Comparison of ENCODE assay signal across 9 mouse cellular contexts in the genomic region with DNA sequence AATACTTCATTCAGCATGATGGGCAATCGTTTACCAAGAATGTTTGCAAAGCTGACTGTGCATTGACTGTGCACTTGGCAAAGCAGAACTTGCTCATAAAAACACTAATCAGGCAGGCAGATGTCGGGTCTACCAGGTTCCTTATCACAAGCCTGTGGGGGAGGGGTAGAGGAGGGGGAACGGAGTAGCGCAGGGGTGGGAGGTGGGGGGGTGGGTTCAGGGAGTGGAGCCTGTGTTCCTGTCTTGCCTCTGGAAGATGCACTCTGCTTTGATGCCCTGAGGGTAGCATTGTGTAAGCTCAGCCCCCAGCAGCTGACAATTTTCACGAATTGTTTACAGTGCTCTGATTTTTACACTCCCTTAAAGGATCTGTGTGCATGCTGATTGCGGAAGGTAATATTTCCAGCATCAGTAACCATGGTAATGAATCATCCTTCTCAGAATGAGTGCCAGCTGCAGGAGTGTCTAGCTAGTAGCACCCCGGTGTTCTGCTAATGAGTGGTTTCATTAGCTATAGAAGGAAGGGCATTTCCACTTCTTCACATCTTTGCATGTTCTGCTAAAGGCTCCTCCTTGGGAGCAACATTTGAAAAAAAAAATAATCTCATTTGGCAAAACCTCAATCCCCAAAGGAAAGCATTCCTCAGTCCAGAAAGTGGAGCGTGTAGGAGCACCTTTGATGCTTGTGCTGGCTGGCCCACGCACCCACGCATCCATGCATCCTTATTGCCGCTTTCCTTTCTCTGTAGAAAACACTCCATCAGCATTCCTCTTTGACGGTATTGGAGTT. TPM values are rescaled to one million over a fixed set of nuclear protein-coding genes. Genes with fewer than 3 reads are reported as not detected.
DNase-seq lines count a peak whose midpoint lies in the region; ATAC-seq and TF ChIP-seq lines count a peak whose summit lies in the region.
"Had no signal": no experiment of that assay in that cellular context is flagged by ENCODE, and none has a peak within 500 bp of the region (broad histone marks: within the 10 kb centered on the region; RNA-seq: fewer than 3 reads in every experiment).

No protein-coding gene starts in this region.

- 0 out of 2 replicates have a peak, but pooled peaks cover 3% of the 10 kb centered on the region for H3K4me1 ChIP-seq in kidney, postnatal 0 days (replicated peaks; ENCODE audit: insufficient read depth, low read length)
- H3K4me1 ChIP-seq in hindbrain, postnatal 0 days (ENCODE audit: insufficient read depth, low read length): peaks cover 10% of the 10 kb centered on the region
- peaks cover 19% of the 10 kb centered on the region for H3K4me1 ChIP-seq in neural tube, embryonic 12.5 days

- WGBS in kidney, postnatal 0 days: 14% methylated on average over 12 of the region's 12 CpGs
- 8% methylated on average over 12 of the region's 12 CpGs for WGBS in hindbrain, postnatal 0 days
- 30% methylated on average over 12 of the region's 12 CpGs for WGBS in neural tube, embryonic 12.5 days

- peak; percentile 35 for DNase-seq in kidney, postnatal 0 days (ENCODE audit: low spot score)
- no peak for DNase-seq in kidney, adult 9 months
- DNase-seq in cerebellum, postnatal 25 days: peak; percentile 38 to 43
- DNase-seq in hindbrain, postnatal 0 days (ENCODE audit: low spot score): peak; percentile 79
- no peak for DNase-seq in adrenal gland, postnatal 14 days
- DNase-seq in kidney, postnatal 25 days: no peak

- no peak overlapping the region for H3K4me3 ChIP-seq in kidney, postnatal 0 days (replicated peaks; ENCODE audit: low read depth, low read length)
- peak overlapping the region; percentile 11; the same call in 1 of the 2 replicates for H3K4me3 ChIP-seq in hindbrain, postnatal 0 days (ENCODE audit: low read length)
- H3K4me3 ChIP-seq in neural tube, embryonic 12.5 days: no peak overlapping the region

- ATAC-seq in kidney, postnatal 0 days (replicated peaks; ENCODE audit: low FRiP score, low read depth): no peak
- peak; percentile 77 for ATAC-seq in hindbrain, postnatal 0 days
- peak; percentile 78 for ATAC-seq in neural tube, embryonic 12.5 days (ENCODE audit: low FRiP score, low read depth)
- ATAC-seq in CD4-positive, CD25-positive, alpha-beta regulatory T cell, adult 4 months: no peak

- no peak overlapping the region for H3K9ac ChIP-seq in kidney, postnatal 0 days (ENCODE audit: low read depth, low read length)
- H3K9ac ChIP-seq in hindbrain, postnatal 0 days (replicated peaks; ENCODE audit: low read length): no peak overlapping the region; the same call in 1 of the 2 replicates
- no peak overlapping the region for H3K9ac ChIP-seq in neural tube, embryonic 12.5 days

- peak overlapping the region; percentile 26 for H3K4me2 ChIP-seq in kidney, postnatal 0 days (ENCODE audit: low read length)
- peak overlapping the region; percentile 46 for H3K4me2 ChIP-seq in hindbrain, postnatal 0 days (ENCODE audit: low read depth, low read length)
- H3K4me2 ChIP-seq in neural tube, embryonic 12.5 days (replicated peaks): peak overlapping the region; percentile 38

- no peaks in the 10 kb centered on the region for H3K36me3 ChIP-seq in kidney, postnatal 0 days (ENCODE audit: insufficient read depth, low read length)
- H3K36me3 ChIP-seq in hindbrain, postnatal 0 days (ENCODE audit: insufficient read depth, low read length): no peaks in the 10 kb centered on the region
- H3K36me3 ChIP-seq in neural tube, embryonic 12.5 days: no peaks in the 10 kb centered on the region
- H3K36me3 ChIP-seq: G1E had no signal

- H3K9me3 ChIP-seq in kidney, postnatal 0 days (replicated peaks; ENCODE audit: low read length): no peaks in the 10 kb centered on the region
- H3K9me3 ChIP-seq in hindbrain, postnatal 0 days (ENCODE audit: low read length): no peaks in the 10 kb centered on the region
- H3K9me3 ChIP-seq in neural tube, embryonic 12.5 days: no peaks in the 10 kb centered on the region
- H3K9me3 ChIP-seq: G1E had no signal

- no peak for TF ChIP-seq CTCF in kidney, postnatal 0 days (IDR thresholded peaks at IDR 0.05; ENCODE audit: low read depth)
- no peak for TF ChIP-seq CTCF in hindbrain, postnatal 0 days (IDR thresholded peaks at IDR 0.05; ENCODE audit: low read depth)

- no peak overlapping the region for H3K27ac ChIP-seq in kidney, postnatal 0 days
- peak overlapping the region; percentile 66 for H3K27ac ChIP-seq in hindbrain, postnatal 0 days
- no peak overlapping the region for H3K27ac ChIP-seq in neural tube, embryonic 12.5 days

- no peaks in the 10 kb centered on the region for H3K27me3 ChIP-seq in kidney, postnatal 0 days (ENCODE audit: insufficient read depth, low read length)
- no peaks in the 10 kb centered on the region for H3K27me3 ChIP-seq in hindbrain, postnatal 0 days (ENCODE audit: insufficient read depth, low read length)
- no peaks in the 10 kb centered on the region for H3K27me3 ChIP-seq in neural tube, embryonic 12.5 days (replicated peaks)

RNA-seq across cellular contexts. Expression of a gene that starts 36.8 kb away (rescaled TPM):
- polyA plus RNA-seq in kidney, postnatal 0 days (2015; fragmentation: Nextera tagmentation; extraction: Ambion mirVana): 1.2 and 1.5 TPM in 2 replicates
- 27.4 and 27.6 TPM in 2 replicates for total RNA-seq in hindbrain, postnatal 0 days (2014; rRNA removed)
- polyA plus RNA-seq in hindbrain, postnatal 0 days (2015; fragmentation: Nextera tagmentation; extraction: Ambion mirVana): 20.5 and 21.6 TPM in 2 replicates
- polyA plus RNA-seq in neural tube, embryonic 12.5 days (2016; fragmentation: Nextera tagmentation; extraction: Ambion mirVana): 31.1 and 34.7 TPM in 2 replicates
- total RNA-seq in adrenal gland, postnatal 14 days (2021): 2.6 and 3.0 TPM in 2 replicates
- not detected for polyA plus RNA-seq in CD4-positive, CD25-positive, alpha-beta regulatory T cell, adult 4 months (2017; shearing (Covaris generic))
- polyA plus RNA-seq: G1E had no signal

Comparison
In these comparisons a context has a peak if more than half of its experiments do, and no peak if none do; other contexts are left out.
1. DNase-seq: peak in kidney, postnatal 0 days (single experiment), cerebellum, postnatal 25 days (2 of 2) and hindbrain, postnatal 0 days (single experiment); none in kidney, adult 9 months (single experiment), adrenal gland, postnatal 14 days (single experiment) and kidney, postnatal 25 days (0 of 2).
2. ATAC-seq: peak in hindbrain, postnatal 0 days (single experiment) and neural tube, embryonic 12.5 days (single experiment); none in kidney, postnatal 0 days (single experiment) and CD4-positive, CD25-positive, alpha-beta regulatory T cell, adult 4 months (single experiment).
3. Peak in every context shown above with its lines, with median percentiles within 50 percentile points of each other: H3K4me2 ChIP-seq.